Mouse (Mus musculus) kidney, postnatal 10 days (tissue): ENCODE measurements around the gene Ceacam11.
"Not testable (repeated sequence)": the region's sequence is repeated elsewhere in the genome, so short reads cannot be mapped to it uniquely, and the experiment has no call there.

Experiments used
- DNase-seq: peaks from one replicate; pipeline ENCODE4 v3.0.0; 2021; ENCODE audit warnings: mixed read lengths

Gene Ceacam11

DNA sequence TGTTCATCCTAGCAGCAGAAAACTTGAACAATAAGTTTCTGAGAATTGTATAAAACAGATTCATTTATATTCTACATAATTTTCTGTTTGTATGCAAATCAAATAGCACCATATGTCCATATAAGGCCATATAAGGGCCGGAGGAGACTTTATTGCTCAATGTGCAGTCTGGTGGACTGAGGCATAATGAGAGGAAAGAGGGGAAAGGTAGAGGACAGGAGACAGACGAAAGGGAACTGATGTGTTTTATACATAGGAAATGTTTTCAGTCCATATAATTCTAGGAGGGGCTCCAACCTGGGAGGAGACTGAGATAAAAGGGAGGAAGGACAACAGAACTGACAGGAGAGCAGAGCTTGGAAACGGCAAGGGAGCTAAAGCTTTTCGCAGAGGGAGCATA lies at the start of gene Ceacam11:
Gene Ceacam11, plus strand, starts transcription at position 301 of the 400 bp plus-strand sequence.
- no peak for DNase-seq

DNA sequence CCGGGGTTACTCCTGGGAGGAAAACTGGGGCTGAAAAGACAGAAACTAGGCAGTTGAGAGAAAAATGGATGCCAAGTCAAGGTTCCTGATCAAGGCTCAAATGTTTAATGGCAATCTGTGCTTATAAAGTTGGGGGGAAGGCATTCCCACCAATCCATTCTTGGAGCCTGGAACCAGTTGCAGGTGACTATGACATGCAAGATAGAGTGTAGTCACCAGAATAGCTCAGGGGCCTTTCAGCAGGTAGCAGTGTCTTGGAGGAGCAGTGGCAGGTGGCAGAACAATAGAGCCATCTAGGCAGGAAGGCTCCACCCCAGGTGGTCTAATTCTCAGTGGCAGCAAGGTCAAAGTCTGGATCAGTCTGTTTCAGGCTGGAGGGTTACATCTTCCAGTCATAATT lies 29.2 kb downstream of the Ceacam11 start:
- DNase-seq = not testable (repeated sequence)

DNA sequence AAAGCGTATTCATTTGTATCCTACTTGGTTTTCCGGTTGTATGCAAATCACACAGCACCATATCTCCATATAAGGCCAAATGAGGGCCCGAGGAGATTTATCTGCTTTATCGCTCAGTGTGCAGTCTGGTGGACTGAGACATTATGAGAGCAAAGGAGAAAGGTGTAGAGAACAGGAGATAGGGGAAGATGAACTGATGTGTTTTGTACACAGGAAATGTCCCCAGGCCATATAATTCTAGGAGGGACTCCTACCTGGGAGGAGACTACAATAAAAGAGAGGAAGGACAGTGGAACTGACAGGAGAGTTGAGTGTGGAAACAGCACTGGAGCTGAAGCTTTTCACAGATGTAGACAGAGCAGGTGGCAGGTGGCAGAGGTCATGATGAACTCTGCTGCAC lies 37.7 kb downstream of the Ceacam11 start, which contains the start of gene Ceacam13:
Gene Ceacam13, plus strand, starts transcription at position 301 of the 400 bp plus-strand sequence.
- no peak for DNase-seq
